Mouse (Mus musculus): ENCODE data around the gene Rpl4. TPM values are rescaled to one million over a fixed set of nuclear protein-coding genes. Genes with fewer than 3 reads are reported as not detected.
"Not testable (repeated sequence)": the region's sequence is repeated elsewhere in the genome, so short reads cannot be mapped to it uniquely, and the experiment has no call there.

Gene Rpl4
- polyA plus RNA-seq, 1 experiment = 468 TPM

DNA sequence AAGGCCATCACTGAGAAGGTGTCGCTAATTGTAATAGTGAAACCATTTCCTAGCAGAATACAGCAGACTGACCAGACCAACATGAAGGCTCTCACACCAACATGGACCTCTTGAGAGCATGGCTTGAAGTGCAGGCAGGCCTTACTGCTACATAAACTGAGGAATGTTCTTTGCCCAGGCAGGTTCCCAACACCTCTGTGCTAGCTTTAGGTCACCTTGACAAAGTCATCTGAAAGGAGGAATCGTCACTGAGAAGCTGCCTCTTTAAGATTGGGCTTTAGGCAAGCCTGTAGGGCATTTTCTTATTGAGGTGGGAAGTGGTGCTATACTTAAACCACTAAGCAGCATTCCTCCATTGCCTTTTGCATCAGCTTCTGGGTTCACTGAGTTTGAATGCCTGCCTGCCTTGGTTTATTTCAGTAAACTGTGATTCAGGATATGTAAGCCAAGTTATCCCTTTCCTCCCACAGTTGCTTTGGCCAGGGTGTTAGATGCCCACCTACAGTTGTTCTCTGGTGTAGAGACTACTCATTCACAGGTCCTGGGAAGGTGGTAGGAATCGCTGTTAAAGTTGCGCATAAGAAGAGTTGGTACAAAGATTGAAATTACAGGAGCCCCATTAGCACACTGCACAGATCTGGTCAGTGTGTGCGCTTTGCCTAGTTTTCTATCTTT is 11.1 kb downstream of the Rpl4 start:
- H3K4me1 ChIP-seq (ENCODE audit: control insufficient read depth, insufficient read depth, low read length) = no peaks in the 10 kb centered on the region
- 94% methylated on average over 5 of the region's 5 CpGs for WGBS
- no peak overlapping the region for H3K4me3 ChIP-seq (ENCODE audit: insufficient read depth, low read depth, low read length)
- TF ChIP-seq POLR2A (IDR thresholded peaks at IDR 0.05; ENCODE audit: insufficient read depth, low read depth, low read length) (no peak), CTCF (IDR thresholded peaks at IDR 0.05; ENCODE audit: insufficient read depth, low read depth, low read length) (no peak)
- no peak overlapping the region for H3K27ac ChIP-seq (ENCODE audit: insufficient read depth, low read depth, low read length)

DNA sequence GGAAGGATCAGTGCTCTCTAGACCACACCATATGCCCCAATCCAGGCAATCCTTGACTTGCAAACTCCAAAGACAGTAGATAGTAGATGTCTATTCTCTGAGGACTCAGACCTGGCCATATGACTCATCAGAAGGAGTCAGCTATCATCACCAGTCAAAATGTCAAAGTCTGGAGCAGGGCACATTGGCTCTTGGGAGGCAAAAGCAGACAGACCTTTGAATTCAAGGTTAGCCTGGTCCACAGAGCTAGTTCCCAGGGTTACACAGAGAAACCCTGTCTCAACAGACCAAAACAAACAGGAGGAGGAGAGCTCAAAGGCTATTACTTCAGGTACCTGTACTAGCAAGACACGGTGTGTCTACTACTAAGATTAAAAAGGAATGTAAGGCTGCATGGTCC is 20.7 kb downstream of the Rpl4 start:
- TF ChIP-seq CTCF (IDR thresholded peaks at IDR 0.05; ENCODE audit: insufficient read depth, low read depth, low read length) (no peak), POLR2A (IDR thresholded peaks at IDR 0.05; ENCODE audit: insufficient read depth, low read depth, low read length) (no peak)
- 97% methylated on average over 1 of the region's 1 CpGs for WGBS
- Histone ChIP-seq H3K4me3 (ENCODE audit: insufficient read depth, low read depth, low read length) (no peak overlapping the region), H3K27ac (ENCODE audit: insufficient read depth, low read depth, low read length) (no peak overlapping the region), H3K4me1 (ENCODE audit: control insufficient read depth, insufficient read depth, low read length) (peaks cover 14% of the 10 kb centered on the region)

- 26% methylated on average over 4 of the region's 4 CpGs for WGBS
Observed at GRCm38 (mm10) chr9:64195554-64195953, 22.4 kb downstream of the Rpl4 start.

GRCm38 (mm10) chr9:64197524-64197923 is 24.3 kb downstream of the Rpl4 start:
- Histone ChIP-seq H3K4me3 (ENCODE audit: insufficient read depth, low read depth, low read length) (no peak overlapping the region), H3K4me1 (ENCODE audit: control insufficient read depth, insufficient read depth, low read length) (peaks cover 14% of the 10 kb centered on the region), H3K27ac (ENCODE audit: insufficient read depth, low read depth, low read length) (no peak overlapping the region)
- TF ChIP-seq POLR2A (IDR thresholded peaks at IDR 0.05; ENCODE audit: insufficient read depth, low read depth, low read length) = no peak
- TF ChIP-seq CTCF (IDR thresholded peaks at IDR 0.05; ENCODE audit: insufficient read depth, low read depth, low read length) = no peak
- 89% methylated on average over 8 of the region's 8 CpGs for WGBS

More at GRCm38 (mm10) chr9:64195554-64195953, 22.4 kb downstream of the Rpl4 start:
- peak overlapping the region; percentile 60 for H3K27ac ChIP-seq (ENCODE audit: insufficient read depth, low read depth, low read length)
- no peak overlapping the region for H3K4me3 ChIP-seq (ENCODE audit: insufficient read depth, low read depth, low read length)
- no peak for TF ChIP-seq POLR2A (IDR thresholded peaks at IDR 0.05; ENCODE audit: insufficient read depth, low read depth, low read length)
- TF ChIP-seq CTCF (IDR thresholded peaks at IDR 0.05; ENCODE audit: insufficient read depth, low read depth, low read length) = no peak
- peaks cover 14% of the 10 kb centered on the region for H3K4me1 ChIP-seq (ENCODE audit: control insufficient read depth, insufficient read depth, low read length)

GRCm38 (mm10) chr9:64198068-64198762 is 25.0 kb downstream of the Rpl4 start:
- Histone ChIP-seq H3K4me1 (ENCODE audit: control insufficient read depth, insufficient read depth, low read length) (peaks cover 14% of the 10 kb centered on the region), H3K4me3 (ENCODE audit: insufficient read depth, low read depth, low read length) (no peak overlapping the region), H3K27ac (ENCODE audit: insufficient read depth, low read depth, low read length) (no peak overlapping the region)
- 97% methylated on average over 5 of the region's 5 CpGs for WGBS
- TF ChIP-seq CTCF (IDR thresholded peaks at IDR 0.05; ENCODE audit: insufficient read depth, low read depth, low read length) = no peak

- peaks cover 14% of the 10 kb centered on the region for H3K4me1 ChIP-seq (ENCODE audit: control insufficient read depth, insufficient read depth, low read length)
- not testable (repeated sequence) for H3K4me3 ChIP-seq (ENCODE audit: insufficient read depth, low read depth, low read length); H3K27ac ChIP-seq (ENCODE audit: insufficient read depth, low read depth, low read length)
- 80% methylated on average over 7 of the region's 7 CpGs for WGBS
Observed at GRCm38 (mm10) chr9:64198763-64199418, 25.7 kb downstream of the Rpl4 start.

DNA sequence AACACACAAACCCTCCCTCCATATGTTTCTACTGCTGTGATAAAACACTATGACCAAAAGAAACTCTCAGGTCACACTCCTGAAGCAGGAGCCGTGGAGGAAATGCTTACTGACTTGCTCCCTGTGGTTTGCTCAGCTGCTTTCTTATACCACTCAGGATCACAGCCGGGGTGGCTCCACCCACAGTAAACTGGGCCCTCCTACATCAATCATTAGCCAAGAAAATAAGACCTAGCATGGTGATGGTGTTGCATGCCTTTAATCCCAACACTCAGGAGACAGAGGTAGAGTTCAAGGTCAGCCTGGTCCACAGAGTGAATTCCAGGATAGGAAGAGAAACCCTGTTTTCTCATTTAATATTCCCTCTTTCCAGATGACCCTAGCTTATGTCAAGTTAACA is 26.7 kb downstream of the Rpl4 start:
- H3K27ac ChIP-seq (ENCODE audit: insufficient read depth, low read depth, low read length) = no peak overlapping the region
- WGBS = 42% methylated on average over 2 of the region's 2 CpGs
- TF ChIP-seq POLR2A (IDR thresholded peaks at IDR 0.05; ENCODE audit: insufficient read depth, low read depth, low read length) (no peak), CTCF (IDR thresholded peaks at IDR 0.05; ENCODE audit: insufficient read depth, low read depth, low read length) (no peak)
- no peak overlapping the region for H3K4me3 ChIP-seq (ENCODE audit: insufficient read depth, low read depth, low read length)
- H3K4me1 ChIP-seq (ENCODE audit: control insufficient read depth, insufficient read depth, low read length) = peaks cover 14% of the 10 kb centered on the region

DNA sequence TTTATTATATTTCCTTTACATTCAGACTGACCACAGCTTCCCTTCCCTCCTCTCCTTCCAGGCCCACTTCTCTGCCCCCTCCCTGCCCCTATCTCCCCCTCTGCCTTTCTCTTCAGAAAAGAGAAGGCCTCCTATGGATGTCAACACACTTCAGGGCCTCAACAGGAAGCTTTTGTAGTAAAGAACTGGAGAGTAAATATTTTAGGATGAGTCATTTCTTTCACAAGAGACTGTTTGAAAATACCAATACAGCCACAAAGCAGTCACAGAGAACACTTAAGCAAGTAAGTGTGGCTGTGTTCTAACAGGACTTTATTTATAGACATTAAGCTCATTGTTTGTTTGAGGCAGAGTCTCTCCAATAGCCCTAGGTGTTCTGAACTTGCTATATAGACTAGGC is 29.2 kb downstream of the Rpl4 start:
- no peak for TF ChIP-seq POLR2A (IDR thresholded peaks at IDR 0.05; ENCODE audit: insufficient read depth, low read depth, low read length)
- no peak for TF ChIP-seq CTCF (IDR thresholded peaks at IDR 0.05; ENCODE audit: insufficient read depth, low read depth, low read length)
- Histone ChIP-seq H3K27ac (ENCODE audit: insufficient read depth, low read depth, low read length) (no peak overlapping the region; the same call in 1 of the 2 replicates), H3K4me3 (ENCODE audit: insufficient read depth, low read depth, low read length) (no peak overlapping the region), H3K4me1 (ENCODE audit: control insufficient read depth, insufficient read depth, low read length) (peaks cover 2% of the 10 kb centered on the region)

GRCm38 (mm10) chr9:64202866-64203265 is 29.7 kb downstream of the Rpl4 start:
- Histone ChIP-seq H3K27ac (ENCODE audit: insufficient read depth, low read depth, low read length) (no peak overlapping the region; the same call in 1 of the 2 replicates), H3K4me1 (ENCODE audit: control insufficient read depth, insufficient read depth, low read length) (peaks cover 4% of the 10 kb centered on the region), H3K4me3 (ENCODE audit: insufficient read depth, low read depth, low read length) (no peak overlapping the region)
- TF ChIP-seq POLR2A (IDR thresholded peaks at IDR 0.05; ENCODE audit: insufficient read depth, low read depth, low read length) (no peak), CTCF (IDR thresholded peaks at IDR 0.05; ENCODE audit: insufficient read depth, low read depth, low read length) (no peak)
